Mouse (Mus musculus) ES-Bruce4 (cell line): ENCODE measurements at regions not wholly inside any gene's neighbourhood (a gene's known extent, or its start where the extent isn't known, plus 50 kb on each side); places are given as distances from the start of the nearest gene placed in this dataset.

ENCODE experiments used
- CTCF ChIP-seq: IDR thresholded peaks from one replicate; pipeline ENCODE4 v1.8.1; 2011; ENCODE audit warnings: low read depth, low read length
- EP300 ChIP-seq: IDR thresholded peaks from 2 replicates; pipeline ENCODE4 v1.6.1; 2011; ENCODE audit warnings: low read depth, low read length; ENCODE audit not compliant: insufficient read depth
- POLR2A ChIP-seq: IDR thresholded peaks from one replicate; pipeline ENCODE4 v1.8.1; 2011; ENCODE audit warnings: low read length; ENCODE audit not compliant: insufficient read depth

DNA sequence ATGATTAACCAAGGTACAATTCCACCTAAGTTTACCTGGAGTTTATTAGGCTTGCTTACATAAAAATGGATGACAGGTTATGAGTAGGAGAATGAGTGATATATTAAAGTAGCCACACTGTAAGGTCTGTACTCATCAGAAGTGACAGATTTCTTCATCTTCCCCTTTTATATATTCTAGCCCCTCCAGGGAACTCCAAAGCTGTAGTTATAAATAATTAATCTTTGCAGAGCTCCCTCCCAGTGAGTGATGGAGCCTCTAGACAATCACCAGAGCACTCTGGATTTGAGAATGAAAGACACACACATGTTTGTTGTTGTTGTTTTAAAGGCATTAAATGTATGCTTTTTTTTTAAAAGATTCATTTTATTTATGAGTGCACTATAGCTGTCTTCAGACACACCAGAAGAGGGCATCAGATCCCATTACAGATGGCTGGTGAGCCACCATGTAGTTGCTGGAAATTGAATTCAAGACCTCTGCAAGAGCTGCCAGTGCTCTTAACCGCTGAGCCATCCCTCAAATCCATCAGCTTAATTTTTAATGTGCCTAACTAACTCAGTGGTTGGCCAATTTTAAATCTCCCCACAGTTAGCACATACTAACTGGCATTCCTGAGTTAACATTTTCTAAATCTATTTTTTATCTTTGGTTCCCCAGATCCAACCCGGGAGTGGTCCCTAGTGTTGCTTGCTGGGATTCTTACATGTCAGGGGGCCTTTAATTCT, 273.5 kb downstream of the Rnf152 start:
- TF ChIP-seq POLR2A (no peak), CTCF (no peak), EP300 (no peak)
